In the genomic region with DNA sequence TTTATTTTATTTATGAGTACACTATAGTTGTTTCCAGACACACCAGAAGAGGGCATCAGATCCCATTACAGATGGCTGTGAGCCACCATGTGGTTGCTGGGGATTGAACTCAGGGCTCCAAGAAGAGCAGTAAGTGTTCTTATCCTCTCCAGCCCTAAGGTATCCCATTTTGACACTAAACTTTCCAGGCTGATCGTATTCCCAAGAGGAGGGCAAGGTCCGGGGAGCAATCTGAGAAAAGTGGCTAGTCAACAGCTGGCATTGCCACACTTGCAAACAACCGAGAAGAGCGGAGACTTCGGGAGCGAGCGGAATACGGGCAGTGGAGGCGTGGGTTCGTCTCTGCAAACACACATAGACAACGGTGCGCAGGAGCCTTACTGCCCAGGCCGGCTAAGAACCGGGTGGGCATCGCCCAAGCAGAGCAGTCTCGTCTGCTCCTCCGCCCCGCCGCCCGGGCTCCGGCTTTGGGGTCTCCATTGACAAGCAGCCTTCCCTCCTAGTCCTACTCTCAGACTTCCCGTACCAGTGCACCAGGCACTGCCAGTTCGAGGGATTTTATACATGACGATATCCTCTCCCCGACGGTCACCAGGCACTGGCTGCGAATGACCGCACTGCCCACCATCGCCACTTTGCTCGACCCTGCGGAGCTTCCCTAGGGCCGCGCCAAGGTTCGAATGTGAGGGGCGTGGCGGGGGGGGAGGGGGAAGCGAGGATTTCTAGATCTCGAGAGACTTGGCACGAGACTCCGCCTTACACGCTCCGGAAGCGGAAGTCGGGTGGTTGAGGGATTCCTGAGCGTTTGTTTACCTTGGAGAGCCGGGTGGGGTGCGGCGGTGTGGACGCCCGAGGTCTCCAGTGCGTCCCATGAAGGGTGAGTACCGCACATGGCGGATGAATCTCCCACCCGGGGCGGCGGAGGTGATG, we compare ENCODE assay signal across 8 mouse cellular contexts. TPM values are rescaled to one million over a fixed set of nuclear protein-coding genes. Genes with fewer than 3 reads are reported as not detected.
DNase-seq lines count a peak whose midpoint lies in the region; ATAC-seq and TF ChIP-seq lines count a peak whose summit lies in the region.

A gene (plus strand): TSS at position 746 of the 930 bp plus-strand sequence.

- H3K27me3 ChIP-seq in embryonic facial prominence, embryonic 14.5 days (replicated peaks; ENCODE audit: control insufficient read depth, insufficient read depth, low read length) = no peaks in the 10 kb centered on the region
- H3K27me3 ChIP-seq in heart, adult 2 months (ENCODE audit: control insufficient read depth, insufficient read depth, low read length) = no peaks in the 10 kb centered on the region
- no peaks in the 10 kb centered on the region for H3K27me3 ChIP-seq in limb, embryonic 14.5 days (ENCODE audit: control insufficient read depth, insufficient read depth, low read length)
- no peaks in the 10 kb centered on the region for H3K27me3 ChIP-seq in midbrain, postnatal 0 days (ENCODE audit: insufficient read depth, low read length)

- no peaks in the 10 kb centered on the region for H3K36me3 ChIP-seq in embryonic facial prominence, embryonic 14.5 days (ENCODE audit: control insufficient read depth, insufficient read depth, low read length)
- H3K36me3 ChIP-seq in heart, adult 2 months (ENCODE audit: control insufficient read depth, insufficient read depth, low read length) = peaks cover 5% of the 10 kb centered on the region; the same call in 1 of the 2 replicates
- H3K36me3 ChIP-seq in limb, embryonic 14.5 days (ENCODE audit: control insufficient read depth, insufficient read depth, low read length) = no peaks in the 10 kb centered on the region
- H3K36me3 ChIP-seq in midbrain, postnatal 0 days (ENCODE audit: insufficient read depth, low read length) = no peaks in the 10 kb centered on the region

- peak; percentile 11; the same call in 1 of the 2 replicates for TF ChIP-seq CTCF in heart, adult 2 months (IDR thresholded peaks at IDR 0.05)
- TF ChIP-seq CTCF in midbrain, postnatal 0 days (IDR thresholded peaks at IDR 0.05) = peak; percentile 67

- peak within 1 kb of the TSS; percentile 86 for H3K27ac ChIP-seq in embryonic facial prominence, embryonic 14.5 days (replicated peaks; ENCODE audit: low read depth, low read length)
- peak within 1 kb of the TSS; percentile 87 for H3K27ac ChIP-seq in heart, adult 2 months
- H3K27ac ChIP-seq in limb, embryonic 14.5 days (replicated peaks; ENCODE audit: low read depth, low read length) = peak within 1 kb of the TSS; percentile 84
- H3K27ac ChIP-seq in midbrain, postnatal 0 days (ENCODE audit: low read depth, low read length) = peak within 1 kb of the TSS; percentile 85

- peaks cover 11% of the 10 kb centered on the region for H3K4me1 ChIP-seq in embryonic facial prominence, embryonic 14.5 days (ENCODE audit: control insufficient read depth, insufficient read depth, low read length)
- H3K4me1 ChIP-seq in heart, adult 2 months (ENCODE audit: control insufficient read depth, insufficient read depth, low read length) = no peaks in the 10 kb centered on the region
- H3K4me1 ChIP-seq in limb, embryonic 14.5 days (ENCODE audit: control insufficient read depth, insufficient read depth, low read length) = peaks cover 10% of the 10 kb centered on the region
- peaks cover 7% of the 10 kb centered on the region for H3K4me1 ChIP-seq in midbrain, postnatal 0 days (ENCODE audit: insufficient read depth, low read length)

- TF ChIP-seq POLR2A in heart, adult 2 months (IDR thresholded peaks at IDR 0.05; ENCODE audit: insufficient read depth, low read depth, low read length) = peak; percentile 77
- 0 out of 2 replicates have a peak, but pooled peaks have one; percentile 34 for TF ChIP-seq POLR2A in limb, embryonic 14.5 days (IDR thresholded peaks at IDR 0.05; ENCODE audit: borderline replicate concordance, extremely low read depth, insufficient read depth, insufficient read length)

- peak; percentile 94 for DNase-seq in 3T3-L1 (ENCODE audit: low read depth, low spot score)
- peak; percentile 59 to 78 for DNase-seq in adrenal gland, postnatal 4 days (ENCODE audit: low spot score in 2 of 2)
- peak; percentile 98 for DNase-seq in embryonic facial prominence, embryonic 14.5 days (ENCODE audit: low spot score)
- DNase-seq in heart, adult 2 months = peak; percentile 87 to 90
- DNase-seq in kidney, adult 8-10 months = peak; percentile 86 to 90
- peak; percentile 94 for DNase-seq in limb, embryonic 14.5 days (ENCODE audit: low spot score)
- peak; percentile 97 for DNase-seq in midbrain, postnatal 0 days (ENCODE audit: low spot score)
- peak; percentile 66 to 79 for DNase-seq in spleen, postnatal 14 days (ENCODE audit: low spot score in 2 of 2)

- ATAC-seq in embryonic facial prominence, embryonic 14.5 days (ENCODE audit: low read depth) = peak; percentile 96
- peak; percentile 97 for ATAC-seq in limb, embryonic 14.5 days (ENCODE audit: low FRiP score, low read depth)
- peak; percentile 96 for ATAC-seq in midbrain, postnatal 0 days (ENCODE audit: low FRiP score)

- peak within 1 kb of the TSS; percentile 79 for H3K4me3 ChIP-seq in embryonic facial prominence, embryonic 14.5 days (ENCODE audit: low read depth, low read length)
- H3K4me3 ChIP-seq in heart, adult 2 months = peak within 1 kb of the TSS; percentile 80
- H3K4me3 ChIP-seq in limb, embryonic 14.5 days (replicated peaks; ENCODE audit: low read length) = peak within 1 kb of the TSS; percentile 100
- peak within 1 kb of the TSS; percentile 97 for H3K4me3 ChIP-seq in midbrain, postnatal 0 days (ENCODE audit: low read depth, low read length)

- no peaks in the 10 kb centered on the region for H3K9me3 ChIP-seq in embryonic facial prominence, embryonic 14.5 days (ENCODE audit: control insufficient read depth, low read length)
- H3K9me3 ChIP-seq in limb, embryonic 14.5 days (ENCODE audit: control insufficient read depth, low read length) = no peaks in the 10 kb centered on the region
- H3K9me3 ChIP-seq in midbrain, postnatal 0 days (ENCODE audit: low read length) = no peaks in the 10 kb centered on the region

- TF ChIP-seq EP300 in heart, adult 2 months (IDR thresholded peaks at IDR 0.05; ENCODE audit: insufficient read depth, low read depth, low read length) = peak; percentile 60; the same call in 1 of the 2 replicates

- under 1% methylated on average over 47 of the region's 56 CpGs for WGBS in embryonic facial prominence, embryonic 14.5 days
- WGBS in heart, adult 2 months = under 1% methylated on average over 56 of the region's 56 CpGs
- WGBS in limb, embryonic 14.5 days = under 1% methylated on average over 52 of the region's 56 CpGs
- WGBS in midbrain, postnatal 0 days = 1% methylated on average over 53 of the region's 56 CpGs

- peaks cover 7% of the 10 kb centered on the region for H3K79me2 ChIP-seq in heart, adult 2 months (replicated peaks; ENCODE audit: control insufficient read depth, insufficient read depth, low read length)

- peak within 1 kb of the TSS; percentile 91 for H3K9ac ChIP-seq in embryonic facial prominence, embryonic 14.5 days (ENCODE audit: low read depth, low read length)
- peak within 1 kb of the TSS; percentile 87 for H3K9ac ChIP-seq in heart, adult 2 months (ENCODE audit: low read depth, low read length)
- H3K9ac ChIP-seq in limb, embryonic 14.5 days (ENCODE audit: low read depth, low read length, severe bottlenecking) = peak within 1 kb of the TSS; percentile 92
- peak within 1 kb of the TSS; percentile 88 for H3K9ac ChIP-seq in midbrain, postnatal 0 days (replicated peaks; ENCODE audit: low read length, poor library complexity, severe bottlenecking)

- intact Hi-C loops in heart, adult 2 months (cut with DNase I) = no loop called here

- peak within 1 kb of the TSS; percentile 78 for H3K4me2 ChIP-seq in embryonic facial prominence, embryonic 14.5 days (ENCODE audit: low read depth, low read length)
- H3K4me2 ChIP-seq in limb, embryonic 14.5 days (replicated peaks; ENCODE audit: low read depth, low read length, severe bottlenecking) = peak within 1 kb of the TSS; percentile 89
- peak within 1 kb of the TSS; percentile 96 for H3K4me2 ChIP-seq in midbrain, postnatal 0 days (ENCODE audit: low read depth, low read length, poor library complexity, severe bottlenecking)

RNA-seq across cellular contexts. Expression of the gene that starts here (rescaled TPM):
- total RNA-seq in adrenal gland, postnatal 4 days (2021) = 10 to 100 TPM; 53.7 to 54.1 TPM
- polyA plus RNA-seq in embryonic facial prominence, embryonic 14.5 days (2014; fragmentation: Nextera tagmentation; extraction: Ambion mirVana) = 107 TPM in 2 replicates
- total RNA-seq in heart, adult 2 months (2021) = 10 to 100 TPM; 25.3 to 28.2 TPM
- 10.4 and 16.4 TPM in 2 replicates for polyA plus RNA-seq in heart, adult 2 months (2012; rRNA removed)
- 38.8 and 46.8 TPM in 2 replicates for polyA plus RNA-seq in limb, embryonic 14.5 days (2012; rRNA removed)
- polyA plus RNA-seq in limb, embryonic 14.5 days (2014; fragmentation: Nextera tagmentation; extraction: Ambion mirVana) = 103 TPM in 2 replicates
- total RNA-seq in midbrain, postnatal 0 days (2014; rRNA removed) = 81.6 and 104 TPM in 2 replicates
- 189 and 190 TPM in 2 replicates for polyA plus RNA-seq in midbrain, postnatal 0 days (2015; fragmentation: Nextera tagmentation; extraction: Ambion mirVana)

Comparison
In these comparisons a context has a peak if more than half of its experiments do, and no peak if none do; other contexts are left out.
1. Peak in every context shown above with its lines: DNase-seq, ATAC-seq, H3K4me3 ChIP-seq and H3K27ac ChIP-seq.